Mouse (Mus musculus) cerebellum, adult 9-11 months (tissue): ENCODE data around the gene Hes1.
"Not testable (repeated sequence)": the region's sequence is repeated elsewhere in the genome, so short reads cannot be mapped to it uniquely, and the experiment has no call there.

Experiments used
- DNase-seq: peaks from one replicate; pipeline ENCODE4 v3.0.0; 2022

The Hes1 gene

GRCm38 (mm10) chr16:30081980-30082379, 17.8 kb downstream of the Hes1 start:
- DNase-seq, result no peak

- DNase-seq, result no peak
These were observed 18.8 kb downstream of the Hes1 start for GRCm38 (mm10) chr16:30082965-30083364.

GRCm38 (mm10) chr16:30083536-30083935, 19.4 kb downstream of the Hes1 start:
- no peak for DNase-seq

- DNase-seq, result no peak
These were observed 24.5 kb downstream of the Hes1 start for GRCm38 (mm10) chr16:30088646-30089045.

- no peak for DNase-seq
These were observed 26.1 kb downstream of the Hes1 start for GRCm38 (mm10) chr16:30090200-30090865.

- no peak for DNase-seq
These were observed 31.9 kb downstream of the Hes1 start for GRCm38 (mm10) chr16:30096050-30096449.

- no peak for DNase-seq
These were observed 32.3 kb downstream of the Hes1 start for GRCm38 (mm10) chr16:30096475-30096874.

- DNase-seq, result no peak
These were observed 34.9 kb downstream of the Hes1 start for GRCm38 (mm10) chr16:30099124-30099523.

- no peak for DNase-seq
These were observed 38.1 kb downstream of the Hes1 start for GRCm38 (mm10) chr16:30102149-30102915.

GRCm38 (mm10) chr16:30102982-30103381, 38.8 kb downstream of the Hes1 start:
- DNase-seq, result no peak

- DNase-seq, result no peak
These were observed 39.3 kb downstream of the Hes1 start for GRCm38 (mm10) chr16:30103495-30103894.

GRCm38 (mm10) chr16:30104363-30104762, 40.2 kb downstream of the Hes1 start:
- no peak for DNase-seq

- DNase-seq, result no peak
These were observed 41.3 kb downstream of the Hes1 start for GRCm38 (mm10) chr16:30105476-30105875.

- DNase-seq, result not testable (repeated sequence)
These were observed 44.0 kb downstream of the Hes1 start for GRCm38 (mm10) chr16:30108167-30108566.

- no peak for DNase-seq
These were observed 46.3 kb downstream of the Hes1 start for GRCm38 (mm10) chr16:30110466-30110865.

GRCm38 (mm10) chr16:30111069-30111468, 46.9 kb downstream of the Hes1 start:
- no peak for DNase-seq

GRCm38 (mm10) chr16:30111566-30111965, 47.4 kb downstream of the Hes1 start:
- DNase-seq, result no peak

GRCm38 (mm10) chr16:30113170-30113569, 49.0 kb downstream of the Hes1 start:
- DNase-seq, result no peak

GRCm38 (mm10) chr16:30113800-30114199, 49.6 kb downstream of the Hes1 start:
- DNase-seq, result no peak

- DNase-seq, result no peak
These were observed 50.3 kb downstream of the Hes1 start for GRCm38 (mm10) chr16:30114451-30114850.
